Mouse (Mus musculus) testis, adult 2 months (tissue): Measurements from ENCODE around the gene Mtfp1. TPM values are rescaled to one million over a fixed set of nuclear protein-coding genes. Genes with fewer than 3 reads are reported as not detected.

Experiments used
- H3K27ac ChIP-seq: fragments of 200-500 bp; 2 replicates; pipeline ENCODE4 v1.5.1; 2012; ENCODE audit warnings: low read depth, low read length; ENCODE audit not compliant: control insufficient read depth, insufficient read depth
- H3K27me3 ChIP-seq: fragments of 200-500 bp; 2 replicates; pipeline ENCODE4 v1.6.1; 2012; ENCODE audit warnings: mild to moderate bottlenecking, low read length, moderate library complexity; ENCODE audit not compliant: control insufficient read depth, insufficient read depth
- H3K36me3 ChIP-seq: fragments of 200-500 bp; 2 replicates; pipeline ENCODE4 v1.6.1; 2012; ENCODE audit warnings: mild to moderate bottlenecking, low read length; ENCODE audit not compliant: control insufficient read depth, insufficient read depth
- H3K4me1 ChIP-seq: fragments of 200-500 bp; 2 replicates; pipeline ENCODE4 v1.6.1; 2012; ENCODE audit warnings: low read length; ENCODE audit not compliant: control insufficient read depth, insufficient read depth
- H3K4me3 ChIP-seq: fragments of 200-500 bp; 2 replicates; pipeline ENCODE4 v1.5.1; 2012; ENCODE audit warnings: low read depth, mild to moderate bottlenecking, low read length, moderate library complexity, mixed read lengths; ENCODE audit not compliant: control insufficient read depth
- CTCF ChIP-seq: fragments of 200-500 bp; IDR thresholded peaks from 2 replicates; pipeline ENCODE4 v1.5.1; 2012; ENCODE audit warnings: low read depth, mild to moderate bottlenecking, inconsistent platforms, low read length, moderate library complexity; ENCODE audit not compliant: control insufficient read depth, insufficient read depth, insufficient replicate concordance
- POLR2A ChIP-seq: fragments of 200-500 bp; IDR thresholded peaks from 2 replicates; pipeline ENCODE4 v1.6.1; 2012; ENCODE audit warnings: low read depth, mild to moderate bottlenecking, inconsistent platforms, low read length, moderate library complexity; ENCODE audit not compliant: control insufficient read depth
- polyA plus RNA-seq: library from polyadenylated mRNA; depleted of rRNA; stranded (reverse); fragments of >200 nt; gene quantifications from 2 replicates; pipeline ENCODE4 v1.2.3, GENCODE M21; 2012

Gene Mtfp1
- polyA plus RNA-seq, 1 experiment, result 9.0 TPM

DNA sequence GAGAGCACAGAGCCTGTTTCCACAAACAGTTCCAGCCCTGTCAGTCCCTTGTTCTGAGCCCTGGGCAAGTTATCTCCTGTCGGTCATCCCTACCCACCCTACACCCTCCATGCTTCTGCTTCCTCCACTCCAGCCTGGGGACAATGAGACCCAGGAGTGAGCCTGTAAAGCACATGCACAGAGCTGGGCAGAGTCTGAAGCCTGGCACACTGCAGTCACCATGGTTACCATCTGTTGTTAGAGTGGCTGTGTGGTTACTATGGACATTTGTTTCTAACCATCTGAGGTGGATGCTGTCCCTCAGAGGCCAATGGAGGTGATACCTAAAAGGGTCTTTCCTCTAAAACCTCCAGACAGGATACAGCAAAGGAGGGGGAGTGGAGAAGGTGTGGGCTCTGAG is 25.6 kb downstream of the Mtfp1 start:
- no peak for TF ChIP-seq CTCF
- TF ChIP-seq POLR2A, result no peak
- Histone ChIP-seq H3K4me1 (no peaks in the 10 kb centered on the region), H3K27me3 (no peaks in the 10 kb centered on the region), H3K36me3 (no peaks in the 10 kb centered on the region), H3K4me3 (no peak overlapping the region), H3K27ac (no peak overlapping the region)

DNA sequence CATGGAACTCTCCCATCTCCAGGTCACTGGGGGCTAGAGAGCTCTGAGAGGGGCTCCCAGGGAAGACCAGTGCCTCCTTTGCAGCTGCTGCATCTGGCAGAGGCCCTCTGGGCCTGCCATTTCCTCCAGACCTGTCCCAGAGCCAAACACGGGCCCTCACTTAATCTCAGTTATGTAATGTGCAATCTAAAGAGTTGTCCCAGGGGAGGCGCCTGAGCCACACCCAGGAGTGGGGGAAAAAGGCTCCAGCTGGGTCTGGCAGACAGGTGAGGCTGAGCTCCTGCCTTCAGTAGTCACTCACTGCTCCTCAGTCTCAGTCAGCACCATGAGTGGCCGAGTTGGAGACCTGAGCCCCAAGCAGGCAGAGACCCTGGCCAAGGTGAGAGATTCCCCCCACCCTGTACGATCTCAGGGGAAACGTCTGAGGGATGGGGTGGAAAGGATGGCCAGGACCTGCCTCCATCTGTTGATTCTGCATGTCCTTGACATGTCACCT is 30.6 kb downstream of the Mtfp1 start, which contains the start of gene Sec14l3:
Gene Sec14l3 (plus strand): TSS at position 215 of the 496 bp plus-strand sequence.
- Histone ChIP-seq H3K4me1 (no peaks in the 10 kb centered on the region), H3K27me3 (no peaks in the 10 kb centered on the region), H3K27ac (no peak within 1 kb of the TSS), H3K4me3 (no peak within 1 kb of the TSS), H3K36me3 (no peaks in the 10 kb centered on the region)
- no peak for TF ChIP-seq CTCF
- TF ChIP-seq POLR2A, result no peak

DNA sequence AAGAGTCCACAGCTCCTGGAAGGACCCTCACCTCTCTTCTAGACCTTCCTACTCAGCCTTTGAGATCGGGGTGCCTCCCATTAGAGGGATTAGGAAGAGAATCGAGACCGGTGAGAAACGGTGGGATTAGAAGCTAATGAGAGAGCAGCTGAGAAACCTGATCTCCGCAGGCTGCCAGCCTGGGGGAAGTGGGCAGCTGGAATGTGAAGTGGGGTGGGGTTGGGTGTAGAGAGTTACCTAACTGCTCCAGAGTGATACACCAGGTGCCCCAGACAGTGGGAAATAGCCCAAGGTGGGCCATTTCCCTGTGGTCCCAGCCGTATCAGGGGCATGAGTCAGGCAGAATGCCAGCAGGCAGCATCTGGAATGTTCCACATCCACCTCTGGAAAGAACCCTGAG is 32.3 kb downstream of the Mtfp1 start:
- Histone ChIP-seq H3K4me1 (no peaks in the 10 kb centered on the region), H3K36me3 (no peaks in the 10 kb centered on the region), H3K27me3 (no peaks in the 10 kb centered on the region), H3K27ac (no peak overlapping the region), H3K4me3 (no peak overlapping the region)
- no peak for TF ChIP-seq POLR2A
- no peak for TF ChIP-seq CTCF

- no peaks in the 10 kb centered on the region for H3K36me3 ChIP-seq
- H3K27me3 ChIP-seq, result no peaks in the 10 kb centered on the region
- no peaks in the 10 kb centered on the region for H3K4me1 ChIP-seq
- TF ChIP-seq CTCF (no peak), POLR2A (no peak)
- H3K27ac ChIP-seq, result no peak overlapping the region
- no peak overlapping the region for H3K4me3 ChIP-seq
Observed at GRCm38 (mm10) chr11:4062523-4062922, 32.7 kb downstream of the Mtfp1 start.

DNA sequence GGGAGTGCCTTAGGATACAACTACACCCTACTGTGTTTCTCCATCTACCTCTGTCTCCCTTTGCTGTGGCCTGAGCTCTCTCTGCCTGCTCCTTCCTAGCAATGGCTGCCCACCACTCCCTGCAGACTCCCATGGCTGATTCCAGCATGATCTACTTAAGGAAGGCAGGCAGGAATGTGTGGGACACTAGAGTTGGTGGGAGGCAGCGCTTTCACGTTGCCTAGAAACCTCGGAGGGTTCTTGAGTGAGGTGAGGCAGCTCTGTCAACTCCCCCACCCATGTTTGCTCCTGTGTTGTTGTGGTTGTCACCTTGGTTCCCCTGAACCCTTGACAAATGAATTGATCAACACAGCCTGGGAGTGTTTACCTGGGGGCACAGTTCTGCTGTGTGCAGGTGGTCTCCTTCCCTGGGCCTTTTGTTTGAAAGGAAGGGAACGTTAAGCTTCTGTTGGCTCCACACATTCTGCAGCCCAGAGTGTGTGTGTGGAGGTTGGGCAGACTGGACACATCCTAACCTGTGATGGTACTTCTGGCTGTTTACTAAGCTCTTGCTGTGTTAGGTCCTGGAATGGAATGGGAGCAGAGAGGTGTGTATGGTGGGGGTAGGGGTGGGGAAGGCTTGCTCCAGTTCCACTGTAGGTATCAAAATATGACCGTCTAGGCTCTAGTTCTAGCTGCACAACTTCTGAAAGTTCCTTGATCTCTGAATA is 34.2 kb downstream of the Mtfp1 start:
- no peak for TF ChIP-seq POLR2A
- TF ChIP-seq CTCF, result no peak
- Histone ChIP-seq H3K27me3 (no peaks in the 10 kb centered on the region), H3K4me3 (no peak overlapping the region), H3K4me1 (no peaks in the 10 kb centered on the region), H3K27ac (no peak overlapping the region), H3K36me3 (no peaks in the 10 kb centered on the region)

DNA sequence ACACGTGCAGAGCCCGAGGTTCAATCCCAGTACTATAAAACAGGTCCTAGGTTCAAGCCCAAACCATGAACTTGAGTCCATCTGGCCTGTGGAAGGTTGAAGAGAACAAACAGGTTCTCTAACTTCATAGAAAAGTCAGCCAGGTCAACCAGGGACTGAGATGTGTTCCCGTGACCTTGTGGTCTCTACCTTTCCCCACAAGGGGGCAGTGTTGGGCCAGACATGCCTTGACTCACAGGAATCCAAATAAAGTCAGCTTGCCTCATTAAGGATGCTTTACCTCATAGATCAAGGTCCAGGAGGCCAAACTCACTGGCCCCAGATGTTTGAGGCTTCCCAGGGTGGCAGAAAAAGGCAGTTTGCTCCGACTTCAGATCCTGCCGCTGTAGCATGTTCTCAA is 41.7 kb downstream of the Mtfp1 start:
- TF ChIP-seq POLR2A (no peak), CTCF (peak; percentile 83)
- no peak overlapping the region for H3K4me3 ChIP-seq

DNA sequence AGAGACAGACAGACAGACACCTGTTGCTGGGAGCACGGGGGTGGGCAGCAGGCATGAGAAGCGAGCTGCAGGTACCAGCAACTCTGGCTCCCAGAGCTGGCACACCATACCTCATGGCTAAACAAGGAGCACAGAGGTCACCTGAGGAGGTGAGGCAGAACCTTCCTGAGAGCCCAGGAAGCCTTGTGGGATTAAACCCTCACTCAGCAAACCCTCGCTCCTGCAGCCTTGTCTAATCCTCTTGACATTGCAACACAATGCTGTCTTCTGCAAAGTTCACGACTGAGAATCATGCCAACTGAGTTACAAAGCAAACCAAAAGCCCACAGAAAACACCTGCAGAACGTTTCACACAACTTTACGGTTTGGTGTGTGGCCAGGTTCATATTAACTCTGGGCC is 46.8 kb downstream of the Mtfp1 start:
- Histone ChIP-seq H3K27ac (no peak overlapping the region), H3K4me1 (no peaks in the 10 kb centered on the region; the same call in 1 of the 2 replicates), H3K4me3 (no peak overlapping the region), H3K27me3 (no peaks in the 10 kb centered on the region), H3K36me3 (no peaks in the 10 kb centered on the region)
- no peak for TF ChIP-seq CTCF
- TF ChIP-seq POLR2A, result no peak

More for the DNA sequence above, 41.7 kb downstream of the Mtfp1 start:
- no peak overlapping the region for H3K27ac ChIP-seq
- H3K36me3 ChIP-seq, result no peaks in the 10 kb centered on the region
- no peaks in the 10 kb centered on the region for H3K27me3 ChIP-seq
- no peaks in the 10 kb centered on the region for H3K4me1 ChIP-seq

DNA sequence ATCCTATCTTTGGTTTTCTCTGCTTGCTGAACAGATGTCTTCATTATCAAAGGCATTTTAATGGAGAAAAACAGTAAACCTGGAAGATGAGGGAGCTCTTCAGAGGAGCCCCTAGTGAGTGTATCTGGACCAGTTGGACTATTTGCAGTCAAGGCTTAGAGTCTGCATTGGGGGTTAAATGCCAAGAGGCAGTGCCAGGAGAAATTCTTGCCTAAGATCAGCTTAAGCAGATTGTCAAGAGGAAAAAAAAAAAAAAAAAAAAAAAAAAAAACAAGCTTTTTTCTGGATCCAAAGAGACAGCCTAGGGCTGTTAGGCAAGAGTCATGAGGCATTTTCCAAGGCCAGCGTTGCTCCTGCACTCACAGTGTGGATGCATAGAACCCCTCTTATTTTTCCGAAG is 47.5 kb downstream of the Mtfp1 start:
- Histone ChIP-seq H3K27ac (no peak overlapping the region), H3K27me3 (no peaks in the 10 kb centered on the region), H3K4me3 (no peak overlapping the region), H3K4me1 (no peaks in the 10 kb centered on the region; the same call in 1 of the 2 replicates), H3K36me3 (no peaks in the 10 kb centered on the region)
- TF ChIP-seq POLR2A (no peak), CTCF (no peak)
